Mouse (Mus musculus) embryonic fibroblast, embryonic 13.5 days (primary cell): Measurements from ENCODE around the gene Synj2. TPM values are rescaled to one million over a fixed set of nuclear protein-coding genes. Genes with fewer than 3 reads are reported as not detected.

Source experiments
- H3K27ac ChIP-seq: 2 replicates; pipeline ENCODE4 v1.5.1; 2012; ENCODE audit warnings: low read length, control low read depth, inconsistent platforms; ENCODE audit not compliant: insufficient read depth
- H3K4me1 ChIP-seq: 2 replicates; pipeline ENCODE4 v1.6.1; 2011; ENCODE audit warnings: low read length; ENCODE audit not compliant: control insufficient read depth, insufficient read depth
- H3K4me3 ChIP-seq: 2 replicates; pipeline ENCODE4 v1.5.1; 2011; ENCODE audit warnings: mild to moderate bottlenecking, control low read depth, low read length; ENCODE audit not compliant: insufficient read depth
- CTCF ChIP-seq: IDR thresholded peaks from 2 replicates; pipeline ENCODE4 v1.5.1; 2011; ENCODE audit warnings: mild to moderate bottlenecking, control low read depth, low read length, moderate library complexity, borderline replicate concordance; ENCODE audit not compliant: insufficient read depth
- POLR2A ChIP-seq: IDR thresholded peaks from 2 replicates; pipeline ENCODE4 v1.6.1; 2011; ENCODE audit warnings: low read depth, mild to moderate bottlenecking, control low read depth, low read length, moderate library complexity
- polyA plus RNA-seq: library from polyadenylated mRNA; stranded (reverse); fragments of >200 nt; gene quantifications from 2 replicates; pipeline ENCODE4 v1.2.4, GENCODE M21; 2011; ENCODE audit warnings: low read depth; ENCODE audit not compliant: missing spikeins, insufficient read length

Synj2 gene
- polyA plus RNA-seq, 1 experiment = 19.9 TPM

GRCm38 (mm10) chr17:5969246-5969645 lies 28.2 kb downstream of the Synj2 start:
- TF ChIP-seq CTCF (no peak), POLR2A (no peak)
- peaks cover 4% of the 10 kb centered on the region; the same call in 1 of the 2 replicates for H3K4me1 ChIP-seq
- H3K4me3 ChIP-seq = no peak overlapping the region
- H3K27ac ChIP-seq = no peak overlapping the region

- H3K27ac ChIP-seq = no peak overlapping the region; the same call in 1 of the 2 replicates
- H3K4me1 ChIP-seq = peaks cover 4% of the 10 kb centered on the region; the same call in 1 of the 2 replicates
- TF ChIP-seq POLR2A (no peak), CTCF (no peak)
- no peak overlapping the region for H3K4me3 ChIP-seq
Observed at GRCm38 (mm10) chr17:5970298-5970821, 29.3 kb downstream of the Synj2 start.

- Histone ChIP-seq H3K4me1 (peaks cover 25% of the 10 kb centered on the region), H3K27ac (no peak overlapping the region), H3K4me3 (no peak overlapping the region)
- TF ChIP-seq POLR2A (no peak), CTCF (no peak)
Observed at GRCm38 (mm10) chr17:5973536-5973935, 32.5 kb downstream of the Synj2 start.

GRCm38 (mm10) chr17:5975099-5975977 lies 34.3 kb downstream of the Synj2 start:
- H3K4me1 ChIP-seq = peaks cover 25% of the 10 kb centered on the region
- peak overlapping the region; percentile 3; the same call in 1 of the 2 replicates for H3K4me3 ChIP-seq
- peak; percentile 42; the same call in 1 of the 2 replicates for TF ChIP-seq POLR2A
- TF ChIP-seq CTCF = no peak
- H3K27ac ChIP-seq = peak overlapping the region; percentile 84

- no peak for TF ChIP-seq CTCF
- no peak; the same call in 1 of the 2 replicates for TF ChIP-seq POLR2A
- Histone ChIP-seq H3K27ac (peak overlapping the region; percentile 84), H3K4me3 (no peak overlapping the region), H3K4me1 (peaks cover 22% of the 10 kb centered on the region)
Observed at GRCm38 (mm10) chr17:5976221-5977055, 35.4 kb downstream of the Synj2 start.

- H3K4me1 ChIP-seq = peaks cover 22% of the 10 kb centered on the region
- H3K4me3 ChIP-seq = no peak overlapping the region
- H3K27ac ChIP-seq = peak overlapping the region; percentile 84
- no peak for TF ChIP-seq POLR2A
- no peak for TF ChIP-seq CTCF
Observed at GRCm38 (mm10) chr17:5977056-5977920, 36.2 kb downstream of the Synj2 start.

- Histone ChIP-seq H3K4me1 (peaks cover 23% of the 10 kb centered on the region), H3K4me3 (no peak overlapping the region), H3K27ac (peak overlapping the region; percentile 84)
- TF ChIP-seq CTCF (no peak), POLR2A (no peak)
Observed at GRCm38 (mm10) chr17:5977921-5978504, 36.9 kb downstream of the Synj2 start.

- H3K27ac ChIP-seq = peak overlapping the region; percentile 84
- TF ChIP-seq POLR2A (no peak), CTCF (no peak)
- no peak overlapping the region for H3K4me3 ChIP-seq
- H3K4me1 ChIP-seq = peaks cover 25% of the 10 kb centered on the region
Observed at GRCm38 (mm10) chr17:5978505-5979077, 37.5 kb downstream of the Synj2 start.
